Mouse (Mus musculus) gonadal fat pad, adult 2 months (tissue): ENCODE results near the gene Rps6kc1. TPM values are rescaled to one million over a fixed set of nuclear protein-coding genes. Genes with fewer than 3 reads are reported as not detected.

ENCODE experiments used
- DNase-seq: peaks from one replicate; pipeline ENCODE4 v3.0.0-alpha.2; 2012; ENCODE audit warnings: low read depth
- polyA plus RNA-seq: library from polyadenylated mRNA; depleted of rRNA; stranded (reverse); fragments of >200 nt; gene quantifications from 2 replicates; pipeline ENCODE4 v1.2.3, GENCODE M21; 2012; rRNA removed

The Rps6kc1 gene
- polyA plus RNA-seq, 1 experiment, result 6.6 TPM

DNA sequence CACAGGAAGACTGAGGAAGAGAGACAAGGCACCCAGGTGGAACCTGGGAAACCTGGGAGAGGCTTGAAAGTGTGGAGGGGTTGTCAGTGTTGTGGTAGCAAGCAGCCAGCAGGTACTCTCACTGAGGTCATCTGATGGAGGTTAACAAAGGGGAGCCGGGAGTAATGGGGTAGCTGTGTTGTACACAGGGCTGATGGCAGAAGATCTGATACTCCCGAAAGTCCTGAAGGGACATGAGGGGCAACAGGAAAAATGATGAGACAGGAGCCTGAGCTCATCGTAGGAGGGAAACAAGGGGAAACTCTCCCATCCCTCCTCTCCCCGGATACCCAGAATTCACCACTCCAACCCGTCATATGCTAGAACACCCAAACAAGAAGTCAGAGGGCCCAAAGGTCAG lies 244.2 kb downstream of the Rps6kc1 start:
- DNase-seq, result no peak

DNA sequence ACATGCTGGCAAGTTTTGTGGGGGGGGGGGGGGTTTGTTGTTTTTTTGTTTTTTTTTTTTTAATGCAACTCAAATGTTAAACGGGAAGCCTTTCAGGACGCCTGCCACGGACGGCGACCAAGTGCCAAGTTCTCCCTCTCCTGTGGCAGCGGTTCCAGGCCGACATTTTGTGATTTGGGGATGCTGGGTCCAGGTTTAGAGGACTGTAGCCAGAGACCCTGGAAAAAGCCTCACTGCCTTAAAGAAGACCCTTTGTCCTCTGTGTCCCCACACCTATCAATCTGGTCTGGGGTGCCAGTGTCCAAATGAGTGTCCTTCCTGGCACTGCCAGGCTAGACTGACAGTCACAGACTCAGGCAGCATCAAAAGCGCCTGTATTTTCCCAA lies 246.1 kb downstream of the Rps6kc1 start:
- no peak for DNase-seq

DNA sequence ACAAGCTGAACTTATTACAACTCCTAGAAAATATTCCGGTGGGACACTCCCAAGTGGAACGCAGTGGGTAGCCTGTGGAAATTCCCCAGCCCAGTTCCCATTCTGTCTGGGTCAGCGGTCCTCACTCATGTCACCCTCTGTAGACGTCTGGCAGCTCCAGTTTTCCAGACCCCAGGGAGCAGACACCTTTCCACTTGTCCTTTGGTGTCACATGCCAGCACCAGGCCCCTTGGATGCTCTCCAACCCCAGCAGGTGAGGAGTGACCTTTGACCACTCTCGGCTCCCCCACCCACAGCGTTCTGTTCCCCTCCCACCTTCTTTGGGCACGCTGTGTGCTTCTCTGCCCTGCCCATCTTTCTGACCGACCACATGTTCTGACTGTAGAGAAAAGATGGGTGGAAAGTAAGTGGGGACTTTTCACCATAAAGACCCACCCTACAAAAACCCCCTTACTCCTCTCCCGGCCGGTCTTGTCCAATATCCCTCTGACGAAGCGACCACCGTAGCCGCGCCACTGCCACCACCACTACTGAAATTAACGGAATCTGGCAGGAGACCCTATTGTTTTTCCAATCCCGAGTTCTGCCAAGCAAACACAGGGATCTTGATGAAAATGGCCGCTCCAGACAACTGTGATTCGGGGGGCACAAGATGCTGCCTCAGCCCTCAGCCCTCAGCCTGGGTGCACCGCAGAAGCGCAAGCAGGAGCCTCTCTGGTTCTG lies 246.6 kb downstream of the Rps6kc1 start:
- DNase-seq, result no peak

DNA sequence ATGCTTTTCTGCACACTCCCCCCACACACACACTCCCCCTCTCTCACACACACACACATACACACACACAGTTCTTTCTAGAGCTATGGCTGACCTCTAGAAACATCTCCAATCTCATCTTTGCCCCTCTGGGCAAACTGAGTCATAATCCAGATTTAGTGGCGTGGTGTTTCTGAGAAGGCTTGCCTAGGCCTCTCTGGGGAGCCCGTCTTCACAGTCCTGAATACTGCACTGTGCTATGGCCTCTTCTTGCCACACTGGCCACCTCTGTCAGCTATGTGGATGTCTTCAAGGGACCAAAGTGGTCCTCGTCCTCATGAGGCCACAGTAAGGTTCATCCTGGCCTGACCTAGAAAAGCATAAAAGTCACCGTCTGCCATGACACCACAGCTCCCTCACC lies 247.6 kb downstream of the Rps6kc1 start:
- no peak for DNase-seq

DNA sequence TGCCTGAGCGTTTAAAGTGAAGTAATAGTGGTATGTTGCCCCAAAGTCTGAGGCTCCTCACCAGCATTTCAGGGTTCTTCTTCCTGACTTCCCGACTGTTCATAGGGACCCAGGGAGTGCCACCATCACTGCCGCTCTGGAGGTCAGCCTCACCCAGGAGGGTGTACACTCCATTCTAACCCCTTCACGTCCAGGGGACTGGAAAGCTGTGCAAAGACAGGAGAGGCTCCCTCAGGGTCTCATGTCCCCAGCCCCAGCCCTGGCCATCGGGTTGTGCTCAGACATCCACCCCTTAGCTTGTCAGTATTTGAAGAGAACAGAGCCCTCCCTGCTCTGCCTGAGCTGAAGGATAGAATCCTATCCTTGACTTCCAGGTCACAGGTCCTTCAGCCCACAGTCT lies 248.8 kb downstream of the Rps6kc1 start:
- DNase-seq, result no peak

DNA sequence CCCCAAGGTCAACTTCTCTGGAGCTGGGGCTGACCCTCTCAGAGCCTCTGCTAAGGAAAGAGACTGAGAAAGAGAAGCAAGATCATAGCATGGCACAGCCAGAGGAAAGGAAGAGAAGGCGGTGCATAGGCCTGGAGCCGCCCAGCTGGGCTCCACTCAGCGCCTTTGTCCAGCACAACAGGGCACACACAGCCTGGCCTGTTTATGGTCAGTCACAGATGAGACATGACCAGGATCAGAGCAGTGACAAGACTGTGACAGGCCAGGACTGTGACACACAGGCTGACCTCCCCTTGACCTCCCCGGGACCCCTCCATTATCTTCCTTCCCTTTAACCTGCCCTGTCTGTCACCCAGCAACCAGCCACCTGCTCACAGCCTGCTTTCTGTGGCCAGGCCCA lies 249.8 kb downstream of the Rps6kc1 start:
- no peak for DNase-seq

DNA sequence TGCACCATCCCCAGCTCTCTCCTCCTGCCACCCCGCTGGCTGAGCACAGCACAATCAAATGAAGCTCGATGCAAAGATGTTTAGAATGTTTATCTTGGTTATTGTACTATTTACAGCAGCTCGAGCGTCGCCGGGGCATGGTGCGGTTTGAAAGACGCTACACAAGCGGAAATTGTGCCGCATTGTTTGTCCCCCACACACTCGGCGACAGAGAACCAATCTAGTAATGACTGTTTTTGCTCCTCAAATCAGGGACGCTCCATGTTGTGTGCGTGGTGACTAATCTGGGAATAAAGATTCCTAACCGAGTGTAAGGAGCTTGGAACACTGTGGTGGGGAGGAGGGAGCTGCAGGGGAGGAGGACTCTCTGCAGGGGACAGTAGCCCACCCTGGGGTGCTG lies 250.3 kb downstream of the Rps6kc1 start:
- DNase-seq, result no peak

DNA sequence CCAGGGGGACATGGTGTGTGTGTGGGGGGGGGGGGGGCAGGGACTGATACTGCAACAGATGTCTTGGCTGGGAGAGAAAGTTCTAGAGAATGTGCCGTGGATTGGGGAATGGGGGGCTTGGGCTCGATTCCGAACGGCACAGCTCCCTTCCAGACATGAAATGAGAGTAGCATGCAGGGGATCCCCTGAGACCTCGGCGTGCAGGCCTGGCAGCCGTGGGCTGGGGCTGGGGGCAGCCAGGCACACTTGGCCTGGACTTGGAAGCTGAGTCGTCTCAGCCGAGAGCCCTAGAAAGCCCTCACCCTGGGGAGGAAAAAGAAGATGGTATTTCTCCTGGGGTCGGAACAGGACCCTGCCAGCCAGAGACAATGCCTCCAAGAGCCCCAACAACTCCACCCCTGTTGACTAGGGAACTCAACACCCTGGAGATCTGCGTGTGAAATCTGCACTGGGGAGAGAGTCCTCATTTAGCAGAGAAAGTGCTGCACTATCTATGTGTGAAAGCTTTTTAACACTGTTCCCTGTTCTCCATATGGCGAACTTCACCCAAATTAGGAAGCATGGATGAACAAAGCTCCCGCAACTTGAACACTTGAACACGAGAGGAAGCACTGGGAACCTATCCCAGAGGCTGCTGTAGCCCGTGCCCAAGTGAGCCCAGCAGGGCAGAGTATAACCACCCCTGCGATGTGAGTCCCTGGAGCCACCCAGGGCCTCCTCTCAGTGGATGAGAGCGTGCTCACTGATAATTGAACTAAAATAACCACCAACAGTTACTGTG lies 251.7 kb downstream of the Rps6kc1 start:
- no peak for DNase-seq

DNA sequence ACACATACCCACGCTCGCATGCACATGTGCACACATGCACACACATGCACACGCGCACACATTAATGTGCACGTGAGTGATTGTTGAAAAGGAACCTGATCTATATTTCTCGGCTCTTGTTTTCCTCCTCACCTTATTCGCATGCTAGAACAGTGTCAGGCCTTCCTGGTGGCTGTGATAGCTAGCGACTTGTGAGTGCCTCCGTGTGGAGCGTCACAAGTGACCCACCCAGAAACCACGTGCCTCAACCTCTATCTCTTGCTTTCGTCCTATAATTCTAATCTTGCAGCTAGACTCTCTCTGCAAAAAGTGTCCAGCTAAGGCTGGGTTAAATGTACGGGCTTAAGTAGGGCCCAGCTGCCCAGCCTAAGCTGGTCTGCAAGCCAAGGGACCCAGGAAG lies 253.3 kb downstream of the Rps6kc1 start:
- DNase-seq, result no peak

DNA sequence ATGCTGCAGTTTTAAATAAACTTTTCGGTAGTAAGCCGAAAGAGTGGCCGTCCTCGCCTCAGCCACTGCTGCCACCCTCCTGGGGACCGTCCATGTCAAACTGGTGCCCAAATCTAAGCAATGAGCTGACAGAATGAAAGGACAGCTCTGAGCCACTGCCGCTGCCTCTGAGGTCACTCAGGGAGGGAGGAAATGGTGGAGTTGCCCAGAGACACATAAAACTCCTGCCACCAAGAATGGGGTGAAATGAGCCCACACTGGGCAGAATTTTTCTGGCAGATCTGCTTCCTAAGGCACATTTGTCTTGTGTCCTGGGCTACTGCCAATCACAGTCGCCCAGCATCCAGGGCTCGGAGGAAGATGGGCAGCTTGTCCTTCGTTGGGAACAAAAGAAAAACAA lies 255.5 kb downstream of the Rps6kc1 start:
- no peak for DNase-seq

DNA sequence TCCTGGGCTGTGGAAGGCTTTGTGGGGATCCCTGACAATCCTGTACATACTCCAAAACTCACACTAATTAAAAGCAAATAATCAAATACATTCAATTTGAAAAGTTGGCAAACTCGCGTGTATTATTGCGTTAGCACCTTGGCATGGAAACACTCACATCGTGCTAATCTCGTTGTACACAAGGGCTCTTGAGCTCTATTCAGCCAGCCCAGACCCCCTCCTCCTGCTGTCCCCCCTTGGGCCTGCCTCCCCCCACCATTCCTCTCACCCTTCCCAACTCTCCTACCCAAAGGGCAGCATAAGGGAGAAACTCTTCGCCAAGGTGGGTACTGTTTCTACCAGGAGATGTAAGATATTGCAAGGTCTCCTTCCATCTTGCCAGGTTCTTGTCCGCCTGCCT lies 255.9 kb downstream of the Rps6kc1 start:
- no peak for DNase-seq

DNA sequence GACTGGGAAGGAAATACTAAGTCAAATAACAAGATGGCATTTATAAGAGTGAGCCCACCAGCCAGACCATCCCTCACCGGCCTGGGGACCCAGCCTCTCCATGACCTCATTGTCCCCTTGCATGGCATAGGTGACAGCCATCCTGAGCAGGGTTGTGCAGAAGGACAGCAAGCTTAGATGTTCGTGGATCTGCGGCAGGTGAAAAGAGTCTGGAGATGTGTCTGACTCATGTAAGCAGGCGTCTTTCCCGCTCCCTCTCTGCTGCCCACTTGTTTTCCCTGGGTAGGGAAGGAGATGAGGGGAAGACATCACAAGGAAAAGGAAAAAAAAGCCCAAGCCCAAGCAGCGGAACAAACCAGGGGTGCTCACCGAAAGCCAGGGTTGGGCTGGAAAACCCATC lies 256.5 kb downstream of the Rps6kc1 start:
- no peak for DNase-seq

DNA sequence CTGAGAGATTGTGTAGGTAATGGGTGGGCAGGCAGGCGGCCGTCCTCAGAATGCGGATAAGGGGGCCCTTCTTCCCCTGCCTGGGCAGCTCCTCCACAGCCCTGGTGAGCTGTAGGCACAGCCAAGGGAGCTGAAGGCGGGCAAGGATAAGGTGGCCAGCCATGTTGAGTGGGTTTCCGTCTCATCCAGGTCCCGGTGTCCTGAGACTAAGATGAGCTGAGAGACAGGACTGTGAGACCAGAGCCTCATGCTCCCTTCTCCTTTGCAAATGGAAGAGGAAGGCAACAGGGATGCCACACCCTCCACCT lies 256.9 kb downstream of the Rps6kc1 start:
- no peak for DNase-seq

DNA sequence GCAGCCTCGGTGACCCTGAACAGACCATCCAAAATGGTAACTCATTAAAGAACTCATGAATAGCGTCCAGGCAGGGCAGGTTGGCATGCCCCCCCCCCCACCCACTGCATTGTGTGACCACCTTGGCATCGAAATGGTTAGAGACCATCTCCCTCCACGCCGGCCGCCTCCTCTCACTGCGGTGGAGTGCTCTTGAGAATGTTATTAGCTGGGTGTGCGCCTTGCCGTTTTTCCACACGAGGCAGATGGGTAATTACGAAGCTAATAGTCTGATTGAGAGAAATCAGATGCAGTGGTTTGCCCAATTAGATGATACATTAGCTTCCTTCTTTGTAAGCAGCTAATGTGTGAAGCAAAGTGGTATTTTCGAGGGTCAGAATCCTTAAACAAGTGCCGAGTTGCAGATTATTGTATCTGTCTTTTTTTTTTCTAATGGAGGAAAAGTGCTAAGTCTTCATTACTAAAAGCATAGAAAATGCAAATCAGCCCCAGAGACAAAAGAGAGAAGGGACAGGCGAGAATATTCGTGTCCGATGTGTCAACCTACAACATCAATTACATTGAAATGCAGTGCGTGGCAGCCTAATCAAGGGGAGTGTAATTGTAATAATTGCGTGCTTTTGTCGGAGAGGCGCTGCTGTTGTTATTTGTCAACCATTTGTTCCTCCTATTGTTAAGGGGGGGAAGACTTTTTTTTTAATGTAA lies 257.4 kb downstream of the Rps6kc1 start:
- no peak for DNase-seq

DNA sequence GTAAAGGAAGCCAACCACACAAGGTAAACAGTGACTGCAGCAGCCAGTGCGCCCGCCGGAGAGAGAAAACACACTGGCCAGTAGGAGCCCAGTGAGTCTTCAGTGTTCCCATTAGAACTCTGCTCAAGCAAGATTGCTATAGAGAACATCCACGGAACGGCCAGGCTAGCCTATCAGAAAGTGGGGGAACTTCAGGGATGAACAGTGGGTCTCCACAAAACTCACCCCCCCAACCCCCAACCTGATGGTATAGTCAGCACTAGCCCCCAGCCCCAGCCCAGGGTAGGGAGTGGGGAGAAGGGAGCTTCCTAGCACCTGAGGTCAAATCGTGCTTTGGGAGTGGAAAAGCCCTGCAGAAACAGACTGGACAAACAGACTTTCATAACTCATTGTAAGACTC lies 258.5 kb downstream of the Rps6kc1 start:
- no peak for DNase-seq

Other genes starting within 250 kb of the Rps6kc1 start
- 25.6 and 29.3 TPM in 2 replicates for gene Angel2, start 13.3 kb upstream of the Rps6kc1 start, polyA plus RNA-seq
- 12.9 and 14.4 TPM in 2 replicates for gene Vash2, start 67.5 kb upstream of the Rps6kc1 start, polyA plus RNA-seq
- 10.9 and 13.3 TPM in 2 replicates for gene Flvcr1, start 114.4 kb upstream of the Rps6kc1 start, polyA plus RNA-seq
- gene Spata45, start 124.9 kb upstream of the Rps6kc1 start, polyA plus RNA-seq, result not detected in 2 replicates
- gene Tatdn3, start 151.2 kb upstream of the Rps6kc1 start, polyA plus RNA-seq, result 8.8 and 12.6 TPM in 2 replicates
- 0.31 and 1.4 TPM in 2 replicates for gene Nsl1, start 151.2 kb upstream of the Rps6kc1 start, polyA plus RNA-seq
- gene Batf3, start 186.1 kb upstream of the Rps6kc1 start, polyA plus RNA-seq, result 4.9 and 6.7 TPM in 2 replicates